Mouse (Mus musculus) frontal cortex, adult (tissue): Measurements from ENCODE around the gene Limch1.

Experiments used
- ATAC-seq: cut with Nextera tagmentation; 2 replicates; pipeline ENCODE4 v1.9.2; 2017; ENCODE audit warnings: mild to moderate bottlenecking, moderate library complexity, mixed read lengths; ENCODE audit not compliant: low TSS enrichment

The Limch1 gene

GRCm38 (mm10) chr5:66876018-66876805, 130.6 kb downstream of the Limch1 start:
- ATAC-seq = no peak

DNA sequence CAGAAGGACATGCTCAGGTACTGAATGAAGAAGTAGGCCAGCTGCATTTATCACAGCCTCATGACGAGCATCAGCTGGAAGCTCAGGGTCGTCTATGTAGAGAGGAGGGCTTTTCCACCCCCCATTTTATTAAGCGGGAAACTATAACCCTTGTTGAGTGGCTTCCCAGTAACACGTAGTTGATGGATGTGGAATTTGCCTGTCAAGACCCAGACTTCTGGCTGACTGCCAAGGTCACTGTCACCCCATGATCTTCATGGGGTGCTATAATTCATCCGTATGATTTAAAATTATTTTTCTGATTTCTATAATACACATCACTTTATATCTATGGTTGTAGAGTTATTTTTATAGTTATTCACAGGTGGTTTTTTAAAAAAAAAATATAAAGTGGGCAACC, 131.4 kb downstream of the Limch1 start:
- ATAC-seq = no peak

DNA sequence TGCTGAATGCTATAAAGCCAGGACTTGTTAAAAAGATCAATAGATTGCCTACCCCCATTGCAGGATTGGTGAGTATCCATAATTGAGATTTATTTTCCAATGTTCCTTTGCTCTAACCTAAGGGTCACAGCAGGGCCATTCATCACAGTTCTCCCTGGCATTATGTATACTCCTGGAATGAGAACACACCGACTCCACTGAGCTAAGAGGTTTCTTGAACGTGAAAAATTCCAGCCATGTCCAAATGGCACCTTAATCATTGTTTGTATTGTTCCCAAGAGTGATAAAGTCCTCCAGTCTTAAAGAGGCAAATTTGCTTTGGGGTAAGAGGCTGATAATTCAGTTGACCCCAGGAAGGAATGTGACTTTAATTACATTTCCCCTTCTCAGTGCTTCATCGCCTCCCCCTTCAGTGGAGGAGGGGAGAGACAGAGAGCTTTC, 136.3 kb downstream of the Limch1 start:
- ATAC-seq = no peak

DNA sequence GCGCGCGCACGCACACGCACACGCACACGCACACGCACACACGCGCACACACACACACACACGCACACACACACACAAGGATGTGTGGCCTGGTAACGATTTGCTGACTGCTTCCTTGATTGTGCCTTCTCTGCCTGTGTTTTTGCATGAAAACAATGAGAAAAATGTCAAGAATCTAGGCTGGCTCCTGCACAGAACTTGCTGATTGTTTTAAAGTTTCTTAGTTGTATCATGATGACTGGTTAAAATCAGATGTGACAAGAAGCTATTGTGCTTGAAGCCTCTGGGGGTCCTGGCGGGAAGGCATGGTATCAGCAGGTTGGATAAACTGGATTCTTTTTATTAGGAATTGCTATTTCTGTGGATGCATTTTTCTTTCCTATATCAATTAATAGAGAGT, 137.1 kb downstream of the Limch1 start:
- ATAC-seq = no peak

DNA sequence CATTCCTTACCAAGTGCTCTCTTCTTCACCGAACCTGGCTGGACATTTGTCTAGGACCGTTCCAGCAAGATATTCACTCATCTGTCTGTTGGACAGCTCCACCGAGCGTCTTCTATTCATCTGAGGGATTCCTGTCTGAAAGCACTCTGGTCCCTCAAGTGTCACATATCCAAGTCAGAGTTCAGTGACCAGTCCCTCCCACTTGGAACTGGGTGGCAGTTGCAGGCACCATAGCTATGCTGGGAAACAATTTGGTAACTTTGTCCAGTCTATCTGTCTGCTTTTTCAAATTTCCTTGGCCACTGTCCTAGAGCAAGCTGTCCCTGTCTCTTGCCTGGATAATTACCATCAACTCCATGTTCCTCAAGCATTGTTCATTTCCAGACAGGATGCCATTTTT, 138.9 kb downstream of the Limch1 start:
- no peak for ATAC-seq

- ATAC-seq = no peak
Observed at GRCm38 (mm10) chr5:66886410-66887120, 140.9 kb downstream of the Limch1 start.

- ATAC-seq = no peak
Observed at GRCm38 (mm10) chr5:66888061-66888460, 142.4 kb downstream of the Limch1 start.

DNA sequence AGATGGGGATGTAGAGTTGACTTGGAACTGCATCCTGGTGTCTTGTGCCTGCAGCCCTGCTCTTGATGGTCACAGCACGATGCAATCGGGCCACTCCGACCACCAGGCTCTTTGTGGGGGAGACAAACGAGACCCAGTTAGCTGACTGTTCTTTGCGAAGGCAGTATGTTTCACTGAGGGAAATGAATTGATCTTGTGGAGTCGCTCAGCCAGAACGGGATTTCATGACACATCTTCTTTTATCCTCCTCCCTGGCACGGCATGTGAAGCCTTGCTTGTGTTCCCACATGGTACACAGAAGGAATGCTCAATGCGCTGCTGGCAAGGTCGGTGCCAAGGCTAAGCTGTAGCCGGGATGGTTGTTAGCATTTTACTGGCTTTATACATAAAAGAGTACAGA, 143.7 kb downstream of the Limch1 start:
- ATAC-seq = peak; percentile 94

DNA sequence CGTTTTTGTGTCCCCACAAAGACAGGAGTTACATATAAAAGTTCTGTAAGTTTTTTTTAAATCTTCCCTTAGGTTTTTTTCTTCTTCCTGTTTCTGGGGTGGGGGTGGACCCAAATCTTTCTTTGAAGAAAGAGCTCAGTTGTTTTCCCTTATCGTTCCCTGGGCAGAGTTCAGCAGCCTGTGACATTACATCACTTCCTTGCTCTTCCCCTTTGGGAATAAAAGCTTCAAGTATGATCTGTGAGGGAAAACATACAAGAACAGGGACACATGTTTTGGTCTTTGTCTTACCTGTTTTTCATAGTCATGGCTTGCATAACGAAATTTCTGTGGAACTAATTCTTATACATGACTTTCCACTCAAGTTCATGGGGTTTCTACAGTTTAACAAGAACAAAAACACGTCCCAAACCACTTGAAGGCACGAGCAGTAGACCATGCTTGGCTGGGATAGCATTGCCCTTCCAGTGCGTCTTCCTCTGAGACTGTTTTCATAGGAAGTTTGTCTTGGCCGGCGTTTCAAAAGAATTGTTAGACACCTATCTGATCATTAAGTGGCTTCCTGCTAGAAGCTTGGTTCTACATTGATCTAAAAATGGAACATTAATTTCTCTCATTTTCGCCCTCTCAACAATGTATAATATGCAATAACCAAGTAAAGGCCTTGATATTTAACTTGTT, 150.0 kb downstream of the Limch1 start:
- ATAC-seq = no peak

DNA sequence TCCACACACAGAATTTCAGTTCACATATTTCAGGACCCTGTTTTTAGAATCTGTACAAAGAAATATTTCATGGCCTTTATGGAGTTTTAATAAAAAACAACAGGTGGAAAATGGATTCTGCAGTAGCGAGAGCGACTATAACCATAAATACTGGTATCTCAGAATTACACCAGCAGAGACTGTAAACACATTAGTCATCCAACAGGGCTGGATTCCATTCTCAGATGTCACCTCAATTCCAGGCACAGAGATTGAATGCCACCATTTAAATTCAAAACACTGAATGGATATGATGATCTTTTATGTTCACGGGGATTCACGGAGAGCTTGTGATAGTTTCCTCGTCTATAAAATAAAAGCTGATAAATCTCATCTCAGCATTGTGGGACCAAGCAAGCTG, 152.0 kb downstream of the Limch1 start:
- no peak for ATAC-seq

- no peak for ATAC-seq
Observed at GRCm38 (mm10) chr5:66898252-66898651, 152.6 kb downstream of the Limch1 start.

DNA sequence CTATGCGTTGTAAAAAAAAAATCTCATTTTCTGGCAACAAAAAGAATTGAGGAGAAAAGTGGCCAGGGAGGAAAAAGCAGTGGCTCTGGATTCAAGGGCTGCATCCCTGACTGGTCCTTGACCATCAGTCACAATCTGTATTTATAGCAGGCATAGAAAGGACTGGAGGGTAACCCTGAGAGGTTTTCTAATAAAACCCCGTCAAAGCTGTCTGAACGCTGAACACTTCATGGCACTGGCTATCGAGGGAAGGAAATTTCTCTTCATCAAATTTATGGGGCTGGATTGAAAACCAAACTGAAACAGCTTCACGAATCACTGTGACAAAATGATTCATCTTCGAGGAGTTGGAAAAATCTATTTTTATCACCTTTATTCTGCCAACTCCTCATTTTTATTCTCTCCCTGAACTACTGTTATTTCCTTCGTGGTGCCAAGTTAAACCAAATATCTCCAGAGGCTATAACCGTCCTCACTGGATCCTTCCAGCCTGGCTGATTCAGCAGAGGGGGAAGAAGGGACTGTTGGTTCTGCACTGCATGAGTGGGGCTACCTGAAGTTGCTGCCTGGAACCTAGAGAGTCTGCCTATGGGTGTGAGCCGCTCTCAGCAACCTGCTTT, 153.3 kb downstream of the Limch1 start:
- peak; percentile 91 for ATAC-seq

GRCm38 (mm10) chr5:66901116-66901515, 155.5 kb downstream of the Limch1 start:
- ATAC-seq = no peak

GRCm38 (mm10) chr5:66904835-66905234, 159.2 kb downstream of the Limch1 start:
- no peak for ATAC-seq

GRCm38 (mm10) chr5:66908883-66909282, 163.3 kb downstream of the Limch1 start:
- ATAC-seq = no peak

DNA sequence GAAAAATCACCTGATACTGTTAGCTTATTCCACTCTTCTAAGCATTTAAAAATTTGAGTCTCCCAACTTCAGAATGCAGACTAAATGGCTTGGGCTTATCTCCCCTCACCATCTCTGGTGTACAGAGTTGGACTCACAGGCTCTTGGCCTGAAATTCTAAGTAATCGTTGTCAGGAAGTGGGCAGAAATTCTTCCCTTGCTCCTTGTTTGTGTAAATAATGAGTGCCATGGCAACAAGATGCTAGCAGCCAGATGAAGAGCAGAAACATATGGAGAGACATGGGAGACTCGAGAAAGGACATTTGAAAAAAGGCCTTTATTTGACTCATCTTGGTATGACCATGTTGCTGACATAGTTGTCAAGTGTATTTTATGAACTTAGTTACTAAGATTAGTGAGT, 164.3 kb downstream of the Limch1 start:
- no peak for ATAC-seq

DNA sequence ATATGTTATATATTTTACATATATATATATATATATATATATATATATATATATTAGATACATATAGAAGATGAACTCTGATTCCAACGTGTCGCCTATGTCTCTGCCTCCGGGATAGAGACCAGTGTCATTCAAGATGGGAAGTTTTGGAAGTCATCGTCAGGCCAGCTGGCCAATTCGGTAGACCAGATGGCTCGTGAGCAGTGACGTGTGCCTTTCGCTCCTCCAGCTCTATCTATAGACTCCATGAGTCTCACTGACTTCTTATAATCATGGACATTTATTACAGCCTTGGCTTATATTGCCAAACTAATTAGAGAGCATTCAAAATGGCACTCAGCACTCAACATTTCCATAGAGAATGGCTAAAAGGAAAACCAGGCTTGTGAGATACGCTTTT, 165.0 kb downstream of the Limch1 start:
- peak; percentile 41; the same call in 1 of the 2 replicates for ATAC-seq

GRCm38 (mm10) chr5:66911068-66911467, 165.4 kb downstream of the Limch1 start:
- peak; percentile 18; the same call in 1 of the 2 replicates for ATAC-seq

DNA sequence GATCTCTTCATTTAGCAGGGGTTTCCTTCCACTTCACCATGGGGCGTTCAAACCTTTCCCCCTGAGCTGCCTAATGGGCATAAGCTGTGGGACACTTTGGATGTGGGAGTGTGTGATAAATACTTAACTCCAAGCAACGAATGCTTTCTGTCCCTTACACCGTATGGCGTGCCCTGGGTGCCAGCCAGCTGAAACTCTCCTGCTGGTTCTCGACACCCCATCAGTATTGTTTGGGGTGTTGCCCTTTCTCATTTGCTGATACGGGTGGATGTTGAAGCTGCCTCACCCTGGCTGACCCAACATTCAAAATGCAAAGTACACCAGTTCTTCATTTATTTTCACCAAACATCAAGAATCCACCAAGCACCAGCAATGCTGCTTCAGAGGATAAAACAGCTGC, 168.2 kb downstream of the Limch1 start:
- ATAC-seq = no peak

- no peak for ATAC-seq
Observed at GRCm38 (mm10) chr5:66917353-66918315, 172.0 kb downstream of the Limch1 start.
